12 mouse cellular contexts compared by ENCODE assay signal in genomic region chr12:82801736-82802135, GRCm38 (mm10).
"Had no signal": no experiment of that assay in that cellular context is flagged by ENCODE, and none has a peak within 500 bp of the region (broad histone marks: within the 10 kb centered on the region; RNA-seq: fewer than 3 reads in every experiment).

No protein-coding gene starts in this region.

- H3K27ac ChIP-seq: limb, embryonic 10.5 days; liver, embryonic 15.5 days; stomach, postnatal 0 days had no signal

- H3K4me1 ChIP-seq: limb, embryonic 10.5 days; liver, embryonic 15.5 days had no signal

- DNase-seq: kidney, adult 8-10 months; lung, adult 2 months; lung, postnatal 36 days; right cerebral cortex, postnatal 25 days; thymus, adult 18-20 months; thymus, postnatal 14 days had no signal

- H3K4me3 ChIP-seq: limb, embryonic 10.5 days; liver, embryonic 15.5 days had no signal

- H3K27me3 ChIP-seq: liver, embryonic 15.5 days had no signal

- H3K9me3 ChIP-seq: limb, embryonic 10.5 days; liver, embryonic 15.5 days had no signal

- H3K9ac ChIP-seq: liver, embryonic 15.5 days had no signal

- H3K36me3 ChIP-seq: limb, embryonic 10.5 days; liver, embryonic 15.5 days had no signal

- H3K4me2 ChIP-seq: liver, embryonic 11.5 days; liver, embryonic 15.5 days had no signal

- ATAC-seq: intestine, embryonic 16.5 days; lung, postnatal 0 days had no signal
